Mouse (Mus musculus): ENCODE data around the gene Col24a1. TPM values are rescaled to one million over a fixed set of nuclear protein-coding genes. Genes with fewer than 3 reads are reported as not detected.

The Col24a1 gene
- polyA plus RNA-seq, 1 experiment from 2014 or later, result 1.1 TPM

DNA sequence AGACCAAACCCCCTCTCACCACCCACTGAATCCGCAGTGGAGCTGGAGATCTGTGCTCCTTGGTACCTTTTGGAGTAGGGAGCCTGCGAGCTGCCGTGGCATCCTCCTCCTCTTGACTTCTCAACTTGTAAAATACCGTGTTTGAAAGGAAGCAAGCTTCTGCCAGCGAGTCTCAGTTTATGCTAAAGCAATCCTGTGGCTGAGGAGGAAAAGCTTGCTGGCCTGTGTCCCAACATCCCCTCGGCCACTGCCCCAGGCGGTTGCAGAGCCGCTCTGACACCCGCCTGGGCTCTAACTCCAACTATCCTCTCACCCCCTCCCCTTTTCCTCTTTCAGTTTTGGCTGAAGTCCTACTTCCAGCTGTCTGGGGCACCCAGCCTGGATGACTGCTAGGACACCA is 935 bp downstream of the Col24a1 start:
- peak overlapping the region; percentile 60 for H3K9ac ChIP-seq (ENCODE audit: low read length)
- peak; percentile 67 for ATAC-seq (replicated peaks; ENCODE audit: extremely low read depth, insufficient read depth, low FRiP score)
- H3K4me3 ChIP-seq (ENCODE audit: low read length), result peak overlapping the region; percentile 51
- no peaks in the 10 kb centered on the region for H3K9me3 ChIP-seq (replicated peaks; ENCODE audit: control insufficient read depth, low read length)
- H3K27ac ChIP-seq (ENCODE audit: low read length), result no peak overlapping the region
- H3K4me2 ChIP-seq (ENCODE audit: low read depth, low read length), result peak overlapping the region; percentile 83
- under 1% methylated on average over 9 of the region's 9 CpGs for WGBS
- peaks cover 16% of the 10 kb centered on the region for H3K4me1 ChIP-seq (ENCODE audit: control insufficient read depth, insufficient read depth, low read length)
- peaks cover 10% of the 10 kb centered on the region for H3K27me3 ChIP-seq (ENCODE audit: control insufficient read depth, insufficient read depth, low read length)
- no peaks in the 10 kb centered on the region for H3K36me3 ChIP-seq (ENCODE audit: control insufficient read depth, insufficient read depth)

- Histone ChIP-seq H3K4me3 (ENCODE audit: low read length) (peak overlapping the region; percentile 51), H3K9ac (ENCODE audit: low read length) (peak overlapping the region; percentile 31; the same call in 1 of the 2 replicates), H3K4me2 (ENCODE audit: low read depth, low read length) (peak overlapping the region; percentile 83), H3K27me3 (ENCODE audit: control insufficient read depth, insufficient read depth, low read length) (peaks cover 10% of the 10 kb centered on the region), H3K36me3 (ENCODE audit: control insufficient read depth, insufficient read depth) (no peaks in the 10 kb centered on the region), H3K27ac (ENCODE audit: low read length) (no peak overlapping the region), H3K4me1 (ENCODE audit: control insufficient read depth, insufficient read depth, low read length) (peaks cover 16% of the 10 kb centered on the region), H3K9me3 (replicated peaks; ENCODE audit: control insufficient read depth, low read length) (no peaks in the 10 kb centered on the region)
- ATAC-seq (replicated peaks; ENCODE audit: extremely low read depth, insufficient read depth, low FRiP score), result peak; percentile 50; the same call in 1 of the 2 replicates
- 40% methylated on average over 12 of the region's 12 CpGs for WGBS
Measured at GRCm38 (mm10) chr3:145293623-145294307, 1.5 kb downstream of the Col24a1 start.

DNA sequence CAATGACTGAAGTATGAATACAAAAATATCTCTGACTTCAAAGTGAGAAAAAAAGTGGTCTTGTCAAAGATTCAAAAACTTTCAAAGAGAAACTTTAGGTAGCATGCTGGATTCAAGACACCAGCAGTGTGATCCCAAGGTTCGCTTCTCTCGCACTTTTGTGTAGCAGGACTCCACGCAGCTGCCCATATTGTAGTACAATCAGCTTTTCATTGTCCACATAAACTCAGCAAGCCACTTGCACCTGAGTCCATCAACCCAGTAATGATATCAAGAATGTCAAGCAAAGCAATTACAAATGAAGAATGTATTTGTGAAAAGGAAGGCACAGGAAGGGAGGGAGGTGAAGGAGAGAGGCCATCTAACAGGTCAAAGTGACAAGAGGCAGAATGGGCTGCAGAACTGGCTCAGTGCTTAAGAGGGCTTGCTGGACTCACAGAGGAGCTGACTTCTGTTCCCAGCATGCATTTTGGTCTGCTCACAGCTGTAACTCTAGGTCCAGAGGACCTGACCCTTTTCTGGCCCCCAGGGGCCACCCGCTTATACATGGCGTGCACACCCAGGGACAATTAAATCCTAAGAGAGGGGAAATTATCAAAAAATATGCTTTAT is 7.8 kb downstream of the Col24a1 start:
- 85% methylated on average over 5 of the region's 5 CpGs for WGBS
- Histone ChIP-seq H3K9ac (ENCODE audit: low read length) (no peak overlapping the region), H3K4me2 (ENCODE audit: low read depth, low read length) (no peak overlapping the region), H3K4me1 (ENCODE audit: control insufficient read depth, insufficient read depth, low read length) (no peaks in the 10 kb centered on the region), H3K36me3 (ENCODE audit: control insufficient read depth, insufficient read depth) (no peaks in the 10 kb centered on the region), H3K27ac (ENCODE audit: low read length) (no peak overlapping the region), H3K9me3 (replicated peaks; ENCODE audit: control insufficient read depth, low read length) (no peaks in the 10 kb centered on the region), H3K4me3 (ENCODE audit: low read length) (no peak overlapping the region), H3K27me3 (ENCODE audit: control insufficient read depth, insufficient read depth, low read length) (no peaks in the 10 kb centered on the region)
- no peak for ATAC-seq (replicated peaks; ENCODE audit: extremely low read depth, insufficient read depth, low FRiP score)

- Histone ChIP-seq H3K4me3 (ENCODE audit: low read length) (no peak overlapping the region), H3K36me3 (ENCODE audit: control insufficient read depth, insufficient read depth) (no peaks in the 10 kb centered on the region), H3K4me2 (ENCODE audit: low read depth, low read length) (no peak overlapping the region), H3K9me3 (replicated peaks; ENCODE audit: control insufficient read depth, low read length) (no peaks in the 10 kb centered on the region), H3K27me3 (ENCODE audit: control insufficient read depth, insufficient read depth, low read length) (no peaks in the 10 kb centered on the region), H3K27ac (ENCODE audit: low read length) (no peak overlapping the region), H3K4me1 (ENCODE audit: control insufficient read depth, insufficient read depth, low read length) (no peaks in the 10 kb centered on the region), H3K9ac (ENCODE audit: low read length) (no peak overlapping the region)
- 69% methylated on average over 5 of the region's 5 CpGs for WGBS
- ATAC-seq (replicated peaks; ENCODE audit: extremely low read depth, insufficient read depth, low FRiP score), result no peak
Measured at GRCm38 (mm10) chr3:145305311-145305710, 13.0 kb downstream of the Col24a1 start.

DNA sequence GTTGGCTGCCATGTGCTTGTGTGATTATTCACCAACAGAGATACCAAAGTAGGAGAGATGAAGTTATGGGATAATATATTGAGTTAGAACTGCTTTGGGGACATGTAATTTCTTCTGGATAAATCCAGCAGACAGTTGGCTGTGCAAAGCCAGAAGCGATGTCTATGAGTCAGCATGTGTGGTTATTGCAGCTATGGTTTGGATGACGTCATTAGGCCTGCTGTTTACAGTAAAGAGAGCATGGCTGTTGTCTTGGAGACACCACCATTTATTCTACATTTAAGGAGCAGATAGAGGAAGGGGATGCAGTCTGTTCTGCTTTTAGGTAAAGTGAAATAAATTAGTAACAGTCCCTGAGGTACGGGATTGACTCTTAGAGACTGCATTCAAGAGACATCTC is 14.9 kb downstream of the Col24a1 start:
- H3K4me3 ChIP-seq (ENCODE audit: low read length), result no peak overlapping the region
- no peaks in the 10 kb centered on the region for H3K36me3 ChIP-seq (ENCODE audit: control insufficient read depth, insufficient read depth)
- no peaks in the 10 kb centered on the region; the same call in 1 of the 2 replicates for H3K27me3 ChIP-seq (ENCODE audit: control insufficient read depth, insufficient read depth, low read length)
- no peak overlapping the region for H3K4me2 ChIP-seq (ENCODE audit: low read depth, low read length)
- H3K9ac ChIP-seq (ENCODE audit: low read length), result no peak overlapping the region
- no peaks in the 10 kb centered on the region for H3K4me1 ChIP-seq (ENCODE audit: control insufficient read depth, insufficient read depth, low read length)
- 81% methylated on average over 3 of the region's 3 CpGs for WGBS
- no peak for ATAC-seq (replicated peaks; ENCODE audit: extremely low read depth, insufficient read depth, low FRiP score)
- no peak overlapping the region for H3K27ac ChIP-seq (ENCODE audit: low read length)
- H3K9me3 ChIP-seq (replicated peaks; ENCODE audit: control insufficient read depth, low read length), result no peaks in the 10 kb centered on the region

- H3K36me3 ChIP-seq (ENCODE audit: control insufficient read depth, insufficient read depth), result no peaks in the 10 kb centered on the region
- no peak overlapping the region for H3K9ac ChIP-seq (ENCODE audit: low read length)
- no peaks in the 10 kb centered on the region for H3K9me3 ChIP-seq (replicated peaks; ENCODE audit: control insufficient read depth, low read length)
- H3K27me3 ChIP-seq (ENCODE audit: control insufficient read depth, insufficient read depth, low read length), result no peaks in the 10 kb centered on the region
- H3K4me1 ChIP-seq (ENCODE audit: control insufficient read depth, insufficient read depth, low read length), result no peaks in the 10 kb centered on the region
- H3K4me2 ChIP-seq (ENCODE audit: low read depth, low read length), result no peak overlapping the region
- WGBS, result 72% methylated on average over 14 of the region's 14 CpGs
- no peak for ATAC-seq (replicated peaks; ENCODE audit: extremely low read depth, insufficient read depth, low FRiP score)
- H3K27ac ChIP-seq (ENCODE audit: low read length), result no peak overlapping the region
- no peak overlapping the region for H3K4me3 ChIP-seq (ENCODE audit: low read length)
Measured at GRCm38 (mm10) chr3:145320587-145321274, 28.5 kb downstream of the Col24a1 start.

- H3K27me3 ChIP-seq (ENCODE audit: control insufficient read depth, insufficient read depth, low read length), result no peaks in the 10 kb centered on the region
- H3K4me2 ChIP-seq (ENCODE audit: low read depth, low read length), result no peak overlapping the region
- no peak overlapping the region for H3K27ac ChIP-seq (ENCODE audit: low read length)
- no peaks in the 10 kb centered on the region for H3K4me1 ChIP-seq (ENCODE audit: control insufficient read depth, insufficient read depth, low read length)
- 91% methylated on average over 3 of the region's 3 CpGs for WGBS
- H3K9ac ChIP-seq (ENCODE audit: low read length), result no peak overlapping the region
- no peak overlapping the region for H3K4me3 ChIP-seq (ENCODE audit: low read length)
- H3K36me3 ChIP-seq (ENCODE audit: control insufficient read depth, insufficient read depth), result no peaks in the 10 kb centered on the region
- no peaks in the 10 kb centered on the region for H3K9me3 ChIP-seq (replicated peaks; ENCODE audit: control insufficient read depth, low read length)
- ATAC-seq (replicated peaks; ENCODE audit: extremely low read depth, insufficient read depth, low FRiP score), result no peak
Measured at GRCm38 (mm10) chr3:145325402-145325801, 33.1 kb downstream of the Col24a1 start.

- Histone ChIP-seq H3K9me3 (replicated peaks; ENCODE audit: control insufficient read depth, low read length) (no peaks in the 10 kb centered on the region), H3K4me3 (ENCODE audit: low read length) (no peak overlapping the region), H3K36me3 (ENCODE audit: control insufficient read depth, insufficient read depth) (no peaks in the 10 kb centered on the region), H3K4me1 (ENCODE audit: control insufficient read depth, insufficient read depth, low read length) (0 out of 2 replicates have a peak, but pooled peaks cover 2% of the 10 kb centered on the region), H3K4me2 (ENCODE audit: low read depth, low read length) (no peak overlapping the region), H3K27ac (ENCODE audit: low read length) (no peak overlapping the region), H3K9ac (ENCODE audit: low read length) (no peak overlapping the region), H3K27me3 (ENCODE audit: control insufficient read depth, insufficient read depth, low read length) (no peaks in the 10 kb centered on the region)
- 65% methylated on average over 8 of the region's 8 CpGs for WGBS
- no peak for ATAC-seq (replicated peaks; ENCODE audit: extremely low read depth, insufficient read depth, low FRiP score)
Measured at GRCm38 (mm10) chr3:145331642-145332041, 39.4 kb downstream of the Col24a1 start.

DNA sequence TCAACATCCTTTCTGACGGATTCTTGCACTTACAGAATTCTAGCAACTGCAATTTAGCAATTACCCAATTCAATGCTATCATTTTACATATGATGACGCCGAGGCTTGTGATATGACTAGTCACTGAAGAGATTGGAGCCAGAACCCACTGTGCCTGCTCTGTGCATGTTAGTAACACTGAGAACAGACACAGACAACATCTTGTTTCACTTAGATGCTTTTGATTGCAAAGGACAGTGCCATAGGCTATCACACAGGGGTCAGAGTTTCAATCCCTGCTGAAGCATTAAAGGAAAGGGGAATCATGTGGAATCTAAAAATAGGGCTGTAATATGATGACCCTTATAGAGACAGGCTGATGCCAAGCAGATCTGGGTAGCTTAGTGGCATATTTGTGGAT is 41.8 kb downstream of the Col24a1 start:
- WGBS, result 71% methylated on average over 3 of the region's 3 CpGs

More for the DNA sequence above, 41.8 kb downstream of the Col24a1 start:
- no peak overlapping the region for H3K4me3 ChIP-seq (ENCODE audit: low read length)
- 0 out of 2 replicates have a peak, but pooled peaks cover 2% of the 10 kb centered on the region for H3K4me1 ChIP-seq (ENCODE audit: control insufficient read depth, insufficient read depth, low read length)
- H3K27me3 ChIP-seq (ENCODE audit: control insufficient read depth, insufficient read depth, low read length), result no peaks in the 10 kb centered on the region
- ATAC-seq (replicated peaks; ENCODE audit: extremely low read depth, insufficient read depth, low FRiP score), result no peak
- no peaks in the 10 kb centered on the region for H3K9me3 ChIP-seq (replicated peaks; ENCODE audit: control insufficient read depth, low read length)
- no peak overlapping the region for H3K9ac ChIP-seq (ENCODE audit: low read length)
- H3K36me3 ChIP-seq (ENCODE audit: control insufficient read depth, insufficient read depth), result no peaks in the 10 kb centered on the region
- H3K4me2 ChIP-seq (ENCODE audit: low read depth, low read length), result no peak overlapping the region
- no peak overlapping the region for H3K27ac ChIP-seq (ENCODE audit: low read length)
